Mouse (Mus musculus) adrenal gland (tissue): ENCODE data around the gene Abca3.
"Not testable (repeated sequence)": the region's sequence is repeated elsewhere in the genome, so short reads cannot be mapped to it uniquely, and the experiment has no call there.

ENCODE experiments used
- intact Hi-C: fragments of 180-260 bp; cut with DNase I; formaldehyde crosslinking; loops from one replicate; pipeline ENCODE4 v1.15.1; 2025
- microRNA-seq, 2 experiments: library from miRNA; unstranded; fragments of <30 nt; microRNA quantifications; one replicate each; pipeline ENCODE4; 2019

Abca3 gene

GRCm38 (mm10) chr17:24437016-24437415, 85.3 kb downstream of the Abca3 start:
- intact Hi-C loops, result no loop called here

- intact Hi-C loops, result no loop called here
These were observed 88.6 kb downstream of the Abca3 start for GRCm38 (mm10) chr17:24440377-24440776.

- intact Hi-C loops, result no loop called here
These were observed 89.4 kb downstream of the Abca3 start for GRCm38 (mm10) chr17:24441148-24441547.

- intact Hi-C loops, result no loop called here
These were observed 90.4 kb downstream of the Abca3 start for GRCm38 (mm10) chr17:24442107-24442506.

- intact Hi-C loops, result no loop called here
These were observed 90.9 kb downstream of the Abca3 start, which contains the start of gene Dnase1l2 for GRCm38 (mm10) chr17:24442632-24443155. Dnase1l2 (minus strand) TSS chr17:24443105.

- intact Hi-C loops, result no loop called here
These were observed 91.7 kb downstream of the Abca3 start for GRCm38 (mm10) chr17:24443409-24443808.

GRCm38 (mm10) chr17:24446590-24446989, 94.8 kb downstream of the Abca3 start:
- intact Hi-C loops, result no loop called here

GRCm38 (mm10) chr17:24449507-24449906, 97.8 kb downstream of the Abca3 start:
- intact Hi-C loops, result no loop called here

- intact Hi-C loops, result no loop called here
These were observed 99.5 kb downstream of the Abca3 start for GRCm38 (mm10) chr17:24451220-24451619.

- intact Hi-C loops, result no loop called here
These were observed 101.6 kb downstream of the Abca3 start for GRCm38 (mm10) chr17:24453372-24453771.

- intact Hi-C loops, result no loop called here
These were observed 102.5 kb downstream of the Abca3 start for GRCm38 (mm10) chr17:24454218-24454755.

GRCm38 (mm10) chr17:24454756-24455522, 103.2 kb downstream of the Abca3 start:
- intact Hi-C loops, result no loop called here

GRCm38 (mm10) chr17:24455523-24456206, 103.9 kb downstream of the Abca3 start:
- intact Hi-C loops, result not testable (repeated sequence)

Small RNA genes lying within 50 kb of the gene (microRNA-seq; reads per million reads assigned to microRNA genes)
- gene Gm24427, result 0 reads per million in 2 experiments
